Mouse (Mus musculus): Measurements from ENCODE around the gene Gfi1.

The Gfi1 gene

GRCm38 (mm10) chr5:107754740-107755139 lies 28.9 kb upstream of the Gfi1 start:
- no peaks in the 10 kb centered on the region for H3K27me3 ChIP-seq (ENCODE audit: insufficient read depth, low read length)
- H3K9me3 ChIP-seq (ENCODE audit: low read length), result no peaks in the 10 kb centered on the region
- 0 out of 2 replicates have a peak, but pooled peaks cover 3% of the 10 kb centered on the region for H3K4me1 ChIP-seq (replicated peaks; ENCODE audit: low read depth, low read length)
- H3K36me3 ChIP-seq (ENCODE audit: insufficient read depth, low read length), result peaks cover 14% of the 10 kb centered on the region; the same call in 1 of the 2 replicates
- TF ChIP-seq NANOG (IDR thresholded peaks at IDR 0.05; ENCODE audit: borderline replicate concordance, low read length), result no peak
- TF ChIP-seq CTCF (conservative IDR thresholded peaks at IDR 0.05; ENCODE audit: low read length), result no peak
- TF ChIP-seq POU5F1 (IDR thresholded peaks at IDR 0.05; ENCODE audit: borderline replicate concordance, low read length), result no peak
- no peak overlapping the region for H3K4me3 ChIP-seq (replicated peaks; ENCODE audit: low read length)

DNA sequence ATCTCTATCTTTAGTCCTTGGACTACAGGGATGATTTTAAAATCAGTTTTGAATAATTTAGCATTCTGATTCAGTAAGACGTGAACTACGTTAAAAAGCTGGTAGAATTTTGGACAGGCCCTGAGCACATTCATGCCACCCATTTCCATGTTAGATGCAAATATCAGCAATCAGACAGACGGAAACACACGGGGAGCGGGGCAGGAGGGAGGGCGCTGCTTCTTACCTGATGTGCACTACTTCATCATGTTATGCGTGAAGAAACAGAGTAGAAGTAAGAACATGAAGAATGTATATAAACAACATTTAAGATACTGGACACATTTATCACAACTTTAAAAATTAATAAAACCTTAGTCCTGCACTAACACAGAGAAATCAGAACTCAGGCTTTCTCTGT lies 27.8 kb upstream of the Gfi1 start:
- Histone ChIP-seq H3K27me3 (ENCODE audit: insufficient read depth, low read length) (no peaks in the 10 kb centered on the region), H3K4me3 (replicated peaks; ENCODE audit: low read length) (no peak overlapping the region), H3K36me3 (ENCODE audit: insufficient read depth, low read length) (peaks cover 8% of the 10 kb centered on the region; the same call in 1 of the 2 replicates), H3K4me1 (replicated peaks; ENCODE audit: low read depth, low read length) (0 out of 2 replicates have a peak, but pooled peaks cover 3% of the 10 kb centered on the region), H3K9me3 (ENCODE audit: low read length) (no peaks in the 10 kb centered on the region)
- no peak for TF ChIP-seq CTCF (conservative IDR thresholded peaks at IDR 0.05; ENCODE audit: low read length)
- no peak for TF ChIP-seq NANOG (IDR thresholded peaks at IDR 0.05; ENCODE audit: borderline replicate concordance, low read length)

GRCm38 (mm10) chr5:107749229-107749916 lies 23.5 kb upstream of the Gfi1 start:
- TF ChIP-seq POU5F1 (IDR thresholded peaks at IDR 0.05; ENCODE audit: borderline replicate concordance, low read length) (no peak), NANOG (IDR thresholded peaks at IDR 0.05; ENCODE audit: borderline replicate concordance, low read length) (no peak), CTCF (conservative IDR thresholded peaks at IDR 0.05; ENCODE audit: low read length) (no peak)
- Histone ChIP-seq H3K9me3 (ENCODE audit: low read length) (no peaks in the 10 kb centered on the region), H3K36me3 (ENCODE audit: insufficient read depth, low read length) (peaks cover 10% of the 10 kb centered on the region), H3K4me1 (replicated peaks; ENCODE audit: low read depth, low read length) (no peaks in the 10 kb centered on the region), H3K27me3 (ENCODE audit: insufficient read depth, low read length) (no peaks in the 10 kb centered on the region), H3K4me3 (replicated peaks; ENCODE audit: low read length) (no peak overlapping the region)

GRCm38 (mm10) chr5:107739023-107739422 lies 13.2 kb upstream of the Gfi1 start:
- Histone ChIP-seq H3K36me3 (ENCODE audit: insufficient read depth, low read length) (0 out of 2 replicates have a peak, but pooled peaks cover 1% of the 10 kb centered on the region), H3K4me3 (replicated peaks; ENCODE audit: low read length) (no peak overlapping the region), H3K9me3 (ENCODE audit: low read length) (peaks cover 22% of the 10 kb centered on the region; the same call in 1 of the 2 replicates), H3K4me1 (replicated peaks; ENCODE audit: low read depth, low read length) (no peaks in the 10 kb centered on the region), H3K27me3 (ENCODE audit: insufficient read depth, low read length) (no peaks in the 10 kb centered on the region; the same call in 1 of the 2 replicates)
- TF ChIP-seq POU5F1 (IDR thresholded peaks at IDR 0.05; ENCODE audit: borderline replicate concordance, low read length), result no peak
- no peak for TF ChIP-seq CTCF (conservative IDR thresholded peaks at IDR 0.05; ENCODE audit: low read length)
- no peak for TF ChIP-seq NANOG (IDR thresholded peaks at IDR 0.05; ENCODE audit: borderline replicate concordance, low read length)

DNA sequence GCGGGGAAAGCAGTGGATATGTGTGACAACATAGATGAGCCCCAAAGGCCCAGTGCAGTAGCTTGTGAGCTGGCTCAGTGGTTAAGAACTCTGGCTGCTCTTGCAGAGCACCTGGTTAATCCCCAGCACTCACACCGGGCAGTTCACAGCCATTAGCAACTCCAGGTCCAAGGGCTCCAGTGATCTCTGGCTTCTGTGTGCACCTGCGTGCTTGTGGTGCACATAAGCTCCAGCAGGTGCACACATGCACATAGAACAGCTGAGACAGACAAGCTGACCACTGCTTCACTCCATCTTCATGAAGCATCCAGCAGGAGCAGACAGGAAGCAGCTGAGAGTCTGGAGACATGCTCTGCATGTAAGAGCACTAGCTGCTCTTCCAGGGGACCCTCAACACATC lies 12.5 kb upstream of the Gfi1 start:
- Histone ChIP-seq H3K27me3 (ENCODE audit: insufficient read depth, low read length) (no peaks in the 10 kb centered on the region; the same call in 1 of the 2 replicates), H3K4me1 (replicated peaks; ENCODE audit: low read depth, low read length) (no peaks in the 10 kb centered on the region), H3K36me3 (ENCODE audit: insufficient read depth, low read length) (no peaks in the 10 kb centered on the region), H3K9me3 (ENCODE audit: low read length) (peaks cover 22% of the 10 kb centered on the region; the same call in 1 of the 2 replicates), H3K4me3 (replicated peaks; ENCODE audit: low read length) (no peak overlapping the region)
- TF ChIP-seq CTCF (conservative IDR thresholded peaks at IDR 0.05; ENCODE audit: low read length), result no peak
- TF ChIP-seq POU5F1 (IDR thresholded peaks at IDR 0.05; ENCODE audit: borderline replicate concordance, low read length), result no peak
- no peak for TF ChIP-seq NANOG (IDR thresholded peaks at IDR 0.05; ENCODE audit: borderline replicate concordance, low read length)

- Histone ChIP-seq H3K4me3 (replicated peaks; ENCODE audit: low read length) (no peak overlapping the region), H3K36me3 (ENCODE audit: insufficient read depth, low read length) (no peaks in the 10 kb centered on the region), H3K4me1 (replicated peaks; ENCODE audit: low read depth, low read length) (no peaks in the 10 kb centered on the region), H3K27me3 (ENCODE audit: insufficient read depth, low read length) (peaks cover 3% of the 10 kb centered on the region), H3K9me3 (ENCODE audit: low read length) (peaks cover 22% of the 10 kb centered on the region; the same call in 1 of the 2 replicates)
- TF ChIP-seq NANOG (IDR thresholded peaks at IDR 0.05; ENCODE audit: borderline replicate concordance, low read length) (no peak), CTCF (conservative IDR thresholded peaks at IDR 0.05; ENCODE audit: low read length) (no peak), POU5F1 (IDR thresholded peaks at IDR 0.05; ENCODE audit: borderline replicate concordance, low read length) (no peak)
Measured at GRCm38 (mm10) chr5:107736171-107736570, 10.3 kb upstream of the Gfi1 start.

- H3K36me3 ChIP-seq (ENCODE audit: insufficient read depth, low read length), result no peaks in the 10 kb centered on the region
Measured at GRCm38 (mm10) chr5:107731844-107732243, 6.0 kb upstream of the Gfi1 start.

GRCm38 (mm10) chr5:107731408-107731807 lies 5.6 kb upstream of the Gfi1 start:
- no peak overlapping the region for H3K4me3 ChIP-seq (replicated peaks; ENCODE audit: low read length)

More at GRCm38 (mm10) chr5:107731844-107732243, 6.0 kb upstream of the Gfi1 start:
- H3K4me1 ChIP-seq (replicated peaks; ENCODE audit: low read depth, low read length), result peaks cover 2% of the 10 kb centered on the region
- H3K27me3 ChIP-seq (ENCODE audit: insufficient read depth, low read length), result peaks cover 25% of the 10 kb centered on the region
- TF ChIP-seq NANOG (IDR thresholded peaks at IDR 0.05; ENCODE audit: borderline replicate concordance, low read length), result no peak
- no peak for TF ChIP-seq POU5F1 (IDR thresholded peaks at IDR 0.05; ENCODE audit: borderline replicate concordance, low read length)
- TF ChIP-seq CTCF (conservative IDR thresholded peaks at IDR 0.05; ENCODE audit: low read length), result no peak
- H3K9me3 ChIP-seq (ENCODE audit: low read length), result peaks cover 15% of the 10 kb centered on the region; the same call in 1 of the 2 replicates
- no peak overlapping the region for H3K4me3 ChIP-seq (replicated peaks; ENCODE audit: low read length)

More at GRCm38 (mm10) chr5:107731408-107731807, 5.6 kb upstream of the Gfi1 start:
- peaks cover 29% of the 10 kb centered on the region for H3K27me3 ChIP-seq (ENCODE audit: insufficient read depth, low read length)
- no peaks in the 10 kb centered on the region for H3K36me3 ChIP-seq (ENCODE audit: insufficient read depth, low read length)
- peaks cover 14% of the 10 kb centered on the region; the same call in 1 of the 2 replicates for H3K9me3 ChIP-seq (ENCODE audit: low read length)
- no peak for TF ChIP-seq NANOG (IDR thresholded peaks at IDR 0.05; ENCODE audit: borderline replicate concordance, low read length)
- TF ChIP-seq CTCF (conservative IDR thresholded peaks at IDR 0.05; ENCODE audit: low read length), result no peak
- no peak for TF ChIP-seq POU5F1 (IDR thresholded peaks at IDR 0.05; ENCODE audit: borderline replicate concordance, low read length)
- peaks cover 5% of the 10 kb centered on the region for H3K4me1 ChIP-seq (replicated peaks; ENCODE audit: low read depth, low read length)
